Mouse (Mus musculus) adrenal gland, postnatal 14 days (tissue): ENCODE results near the gene Chrna3. TPM values are rescaled to one million over a fixed set of nuclear protein-coding genes. Genes with fewer than 3 reads are reported as not detected.

Experiments used
- DNase-seq: peaks from one replicate; pipeline ENCODE4 v3.0.0; 2021; ENCODE audit warnings: mixed read lengths
- long read RNA-seq, 2 experiments: library from polyadenylated mRNA; stranded (forward); transcript quantifications; one replicate each; pipeline ENCODE4 v2.0.0; 2021
- total RNA-seq: library from RNA; stranded (reverse); gene quantifications from 2 replicates; pipeline ENCODE4 v1.2.3, GENCODE M21; 2021

Chrna3 gene
- 9.6 and 13.0 TPM in 2 replicates for total RNA-seq
- long read RNA-seq, experiment 1, full-length matches to known transcripts = 23 of 25 reads
- long read RNA-seq, experiment 1, partial matches to known transcripts = 0 of 25 reads
- long read RNA-seq, experiment 1, other reads (novel, unspliced or antisense) = 2 of 25 reads
- long read RNA-seq, experiment 2, full-length matches to known transcripts = 14 of 16 reads
- long read RNA-seq, experiment 2, partial matches to known transcripts = 1 of 16 reads
- long read RNA-seq, experiment 2, other reads (novel, unspliced or antisense) = 1 of 16 reads

- DNase-seq = peak; percentile 56
These were observed at the start of gene Chrna3 for GRCm38 (mm10) chr9:55026275-55026663. Gene Chrna3 (minus strand): TSS chr9:55026562.

DNA sequence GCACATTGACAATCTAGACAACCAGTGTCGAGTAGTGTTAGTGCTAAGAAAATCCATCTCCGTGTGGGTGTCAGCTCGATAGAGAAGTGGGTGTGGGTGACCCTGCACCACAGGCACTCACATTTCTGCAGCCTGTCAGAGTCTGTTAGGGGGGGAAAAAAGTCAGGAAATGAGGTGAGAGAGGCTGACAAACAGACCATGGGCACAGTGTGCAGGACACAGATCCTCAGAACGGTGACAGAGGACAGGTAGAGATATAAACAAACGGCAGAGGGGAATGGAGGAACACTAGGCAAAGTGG lies 41.6 kb upstream of the Chrna3 start:
- no peak for DNase-seq

DNA sequence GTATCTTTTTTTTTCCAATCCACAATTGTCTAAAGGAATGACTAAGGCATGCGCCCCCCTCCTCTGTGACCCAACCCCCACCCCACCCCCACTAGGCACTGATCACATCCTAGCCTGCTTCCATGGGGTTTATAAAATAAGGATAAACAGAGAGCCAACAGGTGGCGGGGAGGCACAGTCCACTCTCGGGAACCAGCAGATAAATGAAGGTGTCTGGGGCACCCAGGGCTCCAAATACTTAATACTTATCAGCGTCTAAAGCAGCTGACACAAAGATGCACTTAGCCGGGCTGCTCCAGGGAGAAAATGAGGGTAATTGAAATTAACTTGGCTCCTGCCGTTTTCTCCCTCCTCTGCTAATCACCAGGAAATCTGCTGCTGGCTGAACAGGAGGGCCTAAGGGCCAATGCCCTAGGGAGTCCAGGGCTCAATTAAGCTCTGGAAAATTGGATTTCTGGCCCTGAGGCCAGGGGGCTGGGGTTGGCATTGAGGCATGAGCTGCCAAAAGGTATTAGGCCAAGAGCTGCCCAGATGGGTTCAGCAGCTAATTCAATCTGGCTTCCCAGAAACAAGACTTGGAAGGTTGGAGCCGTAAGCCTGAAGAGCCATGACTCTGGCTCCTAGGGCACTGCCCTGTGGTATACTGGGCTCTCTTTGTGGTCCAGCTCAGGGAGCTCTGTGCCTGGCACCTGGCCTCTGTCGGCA lies 41.0 kb upstream of the Chrna3 start:
- peak; percentile 45 for DNase-seq

DNA sequence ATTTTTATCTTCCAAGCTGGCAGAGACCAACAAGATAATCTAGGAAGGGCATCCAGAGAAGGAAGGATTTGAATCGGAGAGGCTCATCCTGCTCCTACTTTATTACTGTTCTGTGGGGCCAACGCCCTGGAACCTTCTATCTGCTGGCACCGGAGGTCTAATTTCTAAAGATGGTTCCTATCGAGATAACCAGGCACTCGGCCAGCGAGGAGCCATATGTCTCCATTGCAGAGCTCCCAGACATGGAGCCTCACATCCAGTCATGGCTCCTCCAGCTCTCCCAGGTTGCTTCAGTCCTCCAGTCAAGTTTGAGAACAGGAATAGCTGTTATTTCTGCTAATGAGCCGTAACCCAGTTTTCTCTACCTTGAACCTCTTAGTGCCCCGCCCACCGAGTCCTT lies 38.9 kb upstream of the Chrna3 start:
- no peak for DNase-seq

DNA sequence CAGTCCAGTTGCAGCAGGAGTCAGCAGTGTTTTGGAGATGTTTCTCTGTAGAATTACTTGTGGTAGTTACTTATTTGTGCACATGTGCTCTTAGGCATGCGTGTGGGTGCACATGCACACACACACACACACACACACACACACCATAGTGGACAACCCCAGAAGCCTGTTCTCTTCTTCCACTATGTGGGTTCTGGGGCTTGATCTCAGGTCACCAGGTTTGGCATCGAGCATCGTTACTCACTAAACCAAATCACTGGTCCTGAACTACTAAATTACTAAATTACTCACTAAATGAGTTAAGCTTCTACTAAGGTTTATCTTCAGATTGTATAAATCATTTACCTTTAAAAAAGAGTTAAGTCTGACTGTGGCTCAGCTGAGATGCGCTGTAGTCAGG lies 31.7 kb upstream of the Chrna3 start:
- DNase-seq = no peak

DNA sequence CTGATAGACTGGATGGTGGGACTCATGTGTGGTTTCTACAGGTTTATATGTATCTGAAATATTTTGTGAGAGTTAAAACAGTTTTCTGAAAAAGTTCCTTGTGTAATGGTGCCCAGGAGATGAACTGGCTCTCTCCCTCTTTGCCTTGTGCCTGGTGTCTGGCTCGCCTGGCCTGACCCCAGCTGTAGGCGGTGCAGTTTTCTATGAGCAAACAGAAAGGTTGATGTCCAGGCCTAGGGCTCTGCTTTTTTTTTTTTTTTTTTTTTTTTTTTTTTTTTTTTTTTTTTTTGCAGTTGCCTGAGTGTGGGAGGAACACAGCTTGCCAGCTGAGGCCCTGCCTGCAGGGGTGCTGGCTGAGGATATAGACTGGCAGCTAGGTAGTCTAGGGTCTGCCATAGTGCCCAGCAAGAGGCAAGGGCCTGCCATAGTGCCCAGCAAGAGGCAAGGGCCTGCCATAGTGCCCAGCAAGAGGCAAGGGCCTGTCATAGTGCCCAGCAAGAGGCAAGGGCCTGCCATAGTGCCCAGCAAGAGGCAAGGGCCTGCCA lies 29.1 kb upstream of the Chrna3 start:
- no peak for DNase-seq

- peak; percentile 45 for DNase-seq
These were observed 22.0 kb upstream of the Chrna3 start, which contains the start of gene Chrnb4 for GRCm38 (mm10) chr9:55048211-55048880. Gene Chrnb4 (minus strand): TSS chr9:55048779.

- DNase-seq = no peak
These were observed 20.4 kb upstream of the Chrna3 start for GRCm38 (mm10) chr9:55046764-55047163.

- DNase-seq = no peak
These were observed 18.6 kb upstream of the Chrna3 start for GRCm38 (mm10) chr9:55045001-55045400.

GRCm38 (mm10) chr9:55043688-55044087 lies 17.3 kb upstream of the Chrna3 start:
- no peak for DNase-seq

DNA sequence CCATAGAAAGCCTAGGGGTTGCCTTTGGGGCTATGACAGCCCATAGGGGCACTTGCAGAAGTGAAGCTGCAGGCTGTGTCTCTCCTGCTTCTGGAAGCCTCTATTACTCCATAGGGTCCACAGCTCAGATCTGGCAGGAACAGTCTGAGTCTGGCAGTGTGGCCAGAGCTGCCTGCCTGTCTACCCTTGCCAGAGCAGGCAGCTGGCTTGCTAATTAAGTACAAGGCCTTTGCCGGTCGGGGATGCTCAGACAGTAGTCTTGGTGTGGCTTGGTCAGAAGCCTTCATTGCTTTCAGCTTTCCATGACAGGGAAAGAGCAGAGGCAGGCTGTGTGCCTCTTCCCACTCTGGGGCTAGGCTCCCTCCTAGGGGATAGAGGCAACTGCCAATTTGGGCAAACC lies 15.0 kb upstream of the Chrna3 start:
- DNase-seq = no peak

DNA sequence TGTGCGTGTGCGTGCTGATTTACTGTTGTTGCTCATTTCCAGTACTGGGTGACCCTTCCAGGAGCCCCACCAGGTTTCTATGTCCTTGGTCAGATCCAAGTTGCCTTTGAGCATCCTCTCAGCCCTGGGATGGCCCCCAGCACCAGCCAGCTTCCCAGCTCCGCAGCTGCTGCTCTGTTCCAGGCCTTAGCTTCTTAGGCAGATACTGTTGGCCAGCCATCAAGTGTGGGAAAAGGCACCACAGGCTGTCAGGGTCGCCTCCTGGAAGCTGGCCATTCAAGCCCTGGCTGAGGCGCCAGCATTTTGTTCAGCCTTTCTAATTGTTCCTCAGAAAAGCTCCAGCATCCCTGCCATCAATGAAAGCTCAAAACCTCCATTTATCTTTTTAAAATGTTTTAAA lies 13.6 kb upstream of the Chrna3 start:
- no peak for DNase-seq

DNA sequence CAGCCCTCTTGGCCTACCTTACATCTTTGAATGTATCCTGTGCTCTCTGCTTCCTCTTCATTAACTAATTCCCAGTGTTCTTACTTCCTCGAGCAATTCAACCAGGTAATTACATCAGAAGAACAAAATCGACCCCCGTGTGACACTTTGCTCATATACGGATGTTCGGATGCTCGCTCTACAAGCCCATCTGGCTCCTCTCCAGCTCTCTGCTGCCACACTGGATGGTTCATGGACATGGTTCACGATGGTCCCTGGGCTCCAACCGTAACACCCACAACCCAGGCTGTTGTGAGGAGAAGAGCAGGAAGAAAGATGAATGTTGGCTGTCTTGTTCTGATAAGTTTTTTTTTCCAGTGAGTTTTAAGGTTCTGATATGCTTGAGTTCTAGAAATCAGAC lies 12.6 kb upstream of the Chrna3 start:
- no peak for DNase-seq

DNA sequence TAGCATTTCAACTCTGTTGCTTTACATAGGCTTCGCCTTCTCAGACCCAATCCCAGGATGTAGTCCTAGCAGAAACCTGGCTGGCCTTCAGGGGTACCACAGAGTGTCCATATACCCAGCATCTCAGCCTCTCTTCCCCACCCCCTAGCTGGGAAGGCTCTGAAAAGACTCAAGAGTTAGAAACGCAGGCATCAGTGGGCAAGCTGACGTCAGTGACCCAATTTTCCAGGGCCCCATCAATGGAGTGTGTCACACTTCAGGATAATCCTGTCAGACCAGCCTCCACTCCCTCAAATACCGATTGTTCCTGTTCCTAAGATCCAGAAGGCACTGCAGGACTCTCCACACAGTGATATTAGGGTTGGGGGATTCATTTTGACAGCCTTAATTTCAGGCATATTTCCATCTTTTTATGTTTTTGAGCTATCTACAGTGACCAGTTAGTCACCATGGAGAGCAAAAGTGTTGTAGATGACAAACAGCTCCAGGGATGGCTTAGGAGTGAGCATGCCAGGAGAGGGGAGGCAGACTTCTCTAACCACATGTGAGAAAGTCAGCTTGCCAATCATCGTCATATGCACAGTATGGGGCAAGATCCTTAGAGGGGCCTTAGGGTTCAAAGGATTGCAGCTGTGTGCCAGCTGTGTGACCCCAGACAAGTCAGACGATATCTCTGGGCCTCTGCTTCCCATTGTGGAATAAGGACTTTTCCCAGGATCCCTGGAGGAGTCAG lies 5.2 kb upstream of the Chrna3 start:
- no peak for DNase-seq

DNA sequence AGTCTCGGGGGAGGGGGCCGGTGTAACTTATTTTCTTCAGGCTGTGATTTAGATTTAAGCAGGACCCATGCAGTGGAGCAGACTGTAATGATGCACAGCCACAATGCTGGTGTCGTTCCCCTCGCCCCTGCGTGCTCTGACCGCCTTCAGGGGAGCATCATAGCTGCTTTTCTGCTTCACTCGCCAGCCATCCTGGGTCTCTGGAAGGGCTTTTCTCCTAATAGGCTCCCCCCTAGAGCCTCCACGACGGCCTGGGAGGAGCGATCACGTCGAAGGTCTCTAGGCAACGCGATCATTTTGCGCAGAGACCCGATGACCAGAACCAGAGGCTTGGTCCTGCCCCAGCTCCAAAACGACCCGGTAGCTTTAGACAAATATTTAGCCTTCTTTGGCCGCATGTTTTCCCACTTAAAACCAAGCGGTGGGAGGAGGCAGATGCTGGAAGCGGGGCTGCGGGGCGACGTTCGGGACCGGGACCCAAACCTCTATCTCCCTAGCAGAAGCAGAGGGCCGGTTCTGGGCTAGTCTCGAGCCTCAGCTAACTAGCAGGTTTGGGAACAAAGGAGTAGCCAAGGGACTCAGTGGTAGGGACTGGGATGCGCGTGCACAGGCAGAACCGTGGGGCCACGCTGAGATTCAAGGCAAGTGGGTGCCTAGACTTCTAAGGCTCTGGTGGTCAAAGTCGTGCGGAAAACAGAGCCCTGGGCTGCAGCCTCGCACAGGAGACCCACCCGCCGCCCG lies 658 bp downstream of the Chrna3 start:
- DNase-seq = no peak

DNA sequence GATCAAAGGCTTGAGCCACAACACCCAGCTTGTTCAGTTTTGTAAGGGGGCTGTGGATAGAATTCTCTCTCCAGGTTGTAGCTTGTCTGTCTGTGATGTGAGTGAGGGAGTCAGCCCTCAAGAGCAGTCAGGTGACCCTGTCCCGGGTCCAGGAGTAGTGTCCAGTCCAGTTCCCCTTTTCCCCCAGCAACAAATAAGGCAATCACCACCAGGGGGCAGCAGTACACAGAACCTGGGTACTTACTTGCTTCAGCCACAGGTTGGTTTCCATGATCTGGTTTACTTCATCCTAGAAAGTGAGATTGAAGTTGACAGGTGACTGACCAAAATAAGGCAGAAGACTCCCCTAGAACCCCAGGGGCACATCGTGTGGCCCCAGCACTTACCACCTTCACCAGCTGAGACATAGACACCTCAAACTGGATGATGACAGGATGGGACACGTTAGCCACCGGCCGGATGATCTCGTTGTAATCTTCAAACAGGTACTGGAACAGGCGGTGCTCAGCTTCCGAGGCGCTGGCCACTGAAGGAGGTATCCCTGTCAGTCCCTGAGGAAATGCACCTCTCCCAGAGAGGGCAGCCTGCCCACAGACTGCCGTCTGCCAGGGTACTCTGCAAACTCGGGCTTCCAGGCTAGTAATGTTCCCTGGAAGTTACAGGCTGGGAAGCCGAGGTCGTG lies 2.3 kb downstream of the Chrna3 start:
- DNase-seq = peak; percentile 91

DNA sequence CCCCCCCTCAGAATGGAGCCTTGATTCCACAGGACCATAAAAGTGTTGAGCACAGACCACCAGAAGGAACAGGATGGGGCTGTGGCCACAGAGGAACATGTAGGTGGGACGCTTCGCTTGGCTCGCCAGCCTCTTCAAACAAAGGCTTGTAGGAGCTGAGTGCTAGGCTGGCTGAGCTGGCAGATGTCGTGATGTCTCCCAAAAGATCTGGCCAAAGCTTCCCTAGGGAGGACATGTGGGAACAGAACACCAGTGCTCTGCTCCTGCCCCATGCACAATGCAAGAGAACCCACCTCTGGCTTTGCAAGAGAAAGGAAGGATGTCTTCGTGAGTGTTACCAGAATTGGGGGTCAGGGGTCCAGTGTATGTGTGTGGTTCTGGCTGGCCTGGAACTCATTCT lies 3.0 kb downstream of the Chrna3 start:
- DNase-seq = no peak

GRCm38 (mm10) chr9:55016926-55017325 lies 9.4 kb downstream of the Chrna3 start:
- no peak for DNase-seq

GRCm38 (mm10) chr9:55010588-55011350 lies 15.6 kb downstream of the Chrna3 start:
- peak; percentile 34 for DNase-seq

GRCm38 (mm10) chr9:55009692-55010091 lies 16.7 kb downstream of the Chrna3 start:
- DNase-seq = no peak

GRCm38 (mm10) chr9:55003609-55004008 lies 22.8 kb downstream of the Chrna3 start:
- no peak for DNase-seq
